Mouse (Mus musculus) forebrain, embryonic 15.5 days (tissue): Measurements from ENCODE around the gene Bbs9. TPM values are rescaled to one million over a fixed set of nuclear protein-coding genes. Genes with fewer than 3 reads are reported as not detected.
A peak's percentile ranks its signal among the peaks of the same experiment; 100 is the strongest.

Experiments
- ATAC-seq: fragments of 200-750 bp; cut with Nextera tagmentation; replicated peaks from 2 replicates; pipeline ENCODE4 v1.8.0; 2017; ENCODE audit warnings: mild to moderate bottlenecking, moderate TSS enrichment, moderate library complexity
- H3K27ac ChIP-seq: fragments of 300-500 bp; sonication (generic); replicated peaks from 2 replicates; pipeline ENCODE4 v1.5.1; 2015; ENCODE audit warnings: mild to moderate bottlenecking, inconsistent platforms
- H3K27me3 ChIP-seq: fragments of 300-500 bp; sonication (generic); 2 replicates; pipeline ENCODE4 v1.6.1; 2015; ENCODE audit warnings: inconsistent platforms
- H3K36me3 ChIP-seq: fragments of 300-500 bp; sonication (generic); 2 replicates; pipeline ENCODE4 v1.6.1; 2015; ENCODE audit warnings: mild to moderate bottlenecking, inconsistent platforms
- H3K4me1 ChIP-seq: fragments of 300-500 bp; sonication (generic); 2 replicates; pipeline ENCODE4 v1.6.1; 2015; ENCODE audit warnings: inconsistent platforms
- H3K4me2 ChIP-seq: fragments of 300-500 bp; sonication (generic); replicated peaks from 2 replicates; pipeline ENCODE4 v1.6.1; 2015; ENCODE audit warnings: mild to moderate bottlenecking, inconsistent platforms
- H3K4me3 ChIP-seq: fragments of 300-500 bp; sonication (generic); 2 replicates; pipeline ENCODE4 v1.5.1; 2015; ENCODE audit warnings: mild to moderate bottlenecking, inconsistent platforms
- H3K9ac ChIP-seq: fragments of 300-500 bp; sonication (generic); replicated peaks from 2 replicates; pipeline ENCODE4 v1.6.1; 2015; ENCODE audit warnings: mild to moderate bottlenecking, inconsistent platforms
- H3K9me3 ChIP-seq: fragments of 300-500 bp; sonication (generic); 2 replicates; pipeline ENCODE4 v1.6.1; 2016; ENCODE audit warnings: inconsistent platforms
- WGBS: fragments of 180-500 bp; shearing (Covaris S2); methylation state at CpG from one replicate; pipeline ENCODE4 v1.1.7; 2015; ENCODE audit warnings: mixed read lengths; 5-methylcytosine and 5-hydroxymethylcytosine counted together
- polyA plus RNA-seq: library from polyadenylated mRNA; unstranded; fragments of >200 nt; fragmentation: Nextera tagmentation; extraction: Ambion mirVana; gene quantifications from 2 replicates; pipeline ENCODE4 v1.2.1, GENCODE M21; 2015

Bbs9 gene
- polyA plus RNA-seq, 1 experiment from 2014 or later: 20.8 TPM

DNA sequence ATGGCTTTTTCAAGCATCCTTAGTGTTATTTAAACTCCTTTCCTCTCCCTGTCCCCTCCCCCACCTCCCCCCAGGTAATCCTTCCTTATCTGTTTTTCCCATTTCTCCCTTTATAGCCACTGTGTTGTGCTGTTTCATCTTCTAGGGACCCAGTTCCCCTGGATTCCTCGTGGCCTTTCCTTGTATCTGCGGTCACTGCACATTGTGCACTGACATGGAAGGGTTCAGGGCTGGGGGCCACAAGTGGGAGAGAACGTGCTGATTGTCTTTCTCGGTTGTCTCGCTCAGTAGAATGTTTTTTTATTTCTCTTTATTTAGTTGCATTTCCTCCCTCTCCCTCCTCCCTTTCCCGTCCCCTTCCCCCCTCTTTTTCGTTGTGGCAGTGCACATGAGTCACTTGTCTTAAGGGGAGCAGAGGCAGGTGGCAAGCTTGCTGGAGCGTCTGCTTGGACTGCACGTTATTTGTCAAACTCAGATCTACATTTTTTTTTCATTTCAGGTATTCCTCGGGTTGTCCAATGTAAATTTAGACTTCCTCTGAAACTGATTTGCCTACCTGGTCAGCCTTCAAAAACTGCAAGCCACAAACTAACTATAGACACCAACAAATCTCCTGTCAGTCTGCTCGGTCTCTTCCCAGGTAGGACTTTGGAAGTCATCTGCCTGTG is 179.3 kb downstream of the Bbs9 start:
- H3K9ac ChIP-seq: no peak overlapping the region
- H3K27ac ChIP-seq: no peak overlapping the region
- no peaks in the 10 kb centered on the region for H3K4me1 ChIP-seq
- WGBS: 66% methylated on average over 11 of the region's 11 CpGs
- no peaks in the 10 kb centered on the region for H3K36me3 ChIP-seq
- ATAC-seq: no peak
- H3K9me3 ChIP-seq: no peaks in the 10 kb centered on the region
- no peak overlapping the region for H3K4me3 ChIP-seq
- no peaks in the 10 kb centered on the region for H3K27me3 ChIP-seq
- no peak overlapping the region for H3K4me2 ChIP-seq

DNA sequence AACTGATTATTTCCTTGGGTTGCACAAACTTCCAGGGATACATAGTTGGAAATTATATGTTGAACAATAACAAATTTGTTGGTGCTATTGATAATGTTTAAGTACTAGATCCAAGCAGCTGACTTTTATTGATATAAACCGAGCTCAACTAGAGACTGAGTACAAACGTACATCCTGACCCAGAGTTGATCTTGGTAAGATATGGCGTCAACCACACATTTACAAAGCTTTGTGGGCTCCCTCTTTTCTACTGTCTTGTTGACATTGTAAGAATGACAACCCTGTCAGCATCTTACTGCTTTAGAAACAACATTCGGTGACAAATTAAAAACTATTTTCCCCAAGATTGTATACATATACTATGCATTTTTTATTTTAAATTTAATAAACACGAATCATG is 181.7 kb downstream of the Bbs9 start:
- WGBS: 95% methylated on average over 5 of the region's 5 CpGs
- Histone ChIP-seq H3K4me1 (no peaks in the 10 kb centered on the region), H3K36me3 (no peaks in the 10 kb centered on the region), H3K9me3 (no peaks in the 10 kb centered on the region), H3K27ac (no peak overlapping the region), H3K27me3 (no peaks in the 10 kb centered on the region), H3K4me2 (no peak overlapping the region), H3K4me3 (no peak overlapping the region), H3K9ac (no peak overlapping the region)
- no peak for ATAC-seq

DNA sequence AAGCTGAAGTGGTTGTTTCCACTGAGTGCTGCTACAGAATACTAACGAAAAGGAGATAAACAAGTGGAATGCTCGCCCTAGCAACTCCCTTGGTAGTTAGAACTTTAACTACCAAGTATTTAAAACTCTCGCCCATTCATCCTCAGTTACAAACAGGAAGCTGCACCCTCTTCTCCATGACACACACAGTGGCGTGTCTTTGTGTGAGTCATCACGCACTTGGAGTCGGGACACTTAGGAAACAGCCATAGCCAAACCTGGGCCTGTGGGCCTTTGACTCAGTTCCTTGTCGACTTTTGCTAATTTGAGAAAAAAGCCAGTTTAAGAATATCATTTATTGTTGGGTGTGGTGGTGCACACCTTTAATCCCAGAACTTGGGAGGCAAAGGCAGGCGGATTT is 189.6 kb downstream of the Bbs9 start:
- Histone ChIP-seq H3K27me3 (no peaks in the 10 kb centered on the region), H3K4me2 (no peak overlapping the region), H3K36me3 (no peaks in the 10 kb centered on the region), H3K4me3 (no peak overlapping the region), H3K27ac (no peak overlapping the region), H3K9me3 (no peaks in the 10 kb centered on the region), H3K9ac (no peak overlapping the region), H3K4me1 (no peaks in the 10 kb centered on the region)
- no peak for ATAC-seq
- 88% methylated on average over 8 of the region's 8 CpGs for WGBS

DNA sequence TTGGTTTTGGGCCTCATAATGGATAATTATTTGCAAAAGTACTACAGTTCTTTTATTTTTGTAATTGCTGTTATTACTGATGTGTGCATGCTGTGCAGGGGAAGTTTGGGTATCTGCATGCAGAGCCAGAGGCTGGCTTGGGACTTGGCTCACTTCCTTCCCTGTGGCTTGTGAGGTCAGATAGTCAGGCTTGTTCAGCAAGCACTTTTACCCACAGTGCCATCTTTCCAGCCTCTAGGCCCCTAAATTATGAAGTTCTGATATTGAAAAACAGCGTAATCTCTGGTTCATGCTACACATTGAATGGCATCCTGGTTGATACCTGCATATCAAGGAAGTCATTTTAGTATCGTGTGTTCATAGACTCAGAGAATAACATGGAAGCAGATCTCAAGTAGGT is 197.4 kb downstream of the Bbs9 start:
- no peak overlapping the region for H3K27ac ChIP-seq
- no peak overlapping the region for H3K4me2 ChIP-seq
- H3K4me3 ChIP-seq: no peak overlapping the region
- no peaks in the 10 kb centered on the region for H3K27me3 ChIP-seq
- H3K9ac ChIP-seq: no peak overlapping the region
- H3K36me3 ChIP-seq: no peaks in the 10 kb centered on the region
- no peak for ATAC-seq
- peaks cover 3% of the 10 kb centered on the region for H3K4me1 ChIP-seq
- H3K9me3 ChIP-seq: no peaks in the 10 kb centered on the region
- 94% methylated on average over 2 of the region's 2 CpGs for WGBS

DNA sequence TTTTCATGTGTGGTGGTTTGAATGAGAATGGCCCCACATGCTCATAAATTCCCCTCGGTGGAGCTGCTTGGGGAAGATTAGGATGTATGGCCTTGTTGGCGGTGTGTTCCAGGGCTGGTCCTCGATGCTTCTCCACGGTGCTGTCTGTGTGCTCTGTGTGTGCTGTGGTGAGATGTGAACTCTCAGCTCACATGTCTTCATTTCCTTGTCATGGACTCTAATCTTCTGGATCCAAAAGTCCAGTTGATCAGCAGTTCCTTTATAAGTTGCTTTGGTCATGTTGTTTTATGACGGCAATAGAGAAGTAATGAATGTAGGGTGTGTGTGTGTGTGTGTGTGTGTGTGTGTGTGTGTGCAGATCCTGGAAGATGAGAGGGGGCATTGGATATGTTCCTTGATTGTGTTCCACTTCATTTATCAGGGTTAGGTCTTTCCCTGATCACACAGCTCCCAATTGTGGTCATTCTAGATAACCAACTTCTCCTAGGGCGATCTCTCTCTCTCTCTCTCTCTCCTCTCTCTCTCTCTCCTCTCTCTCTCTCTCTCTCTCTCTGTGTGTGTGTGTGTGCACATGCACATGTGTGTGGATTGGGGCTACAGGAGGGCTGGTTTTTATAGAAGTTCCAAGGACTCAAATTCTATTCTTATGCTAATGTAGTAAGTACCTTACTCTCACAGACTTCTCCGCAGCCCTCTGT is 201.8 kb downstream of the Bbs9 start:
- 92% methylated on average over 7 of the region's 7 CpGs for WGBS
- H3K4me1 ChIP-seq: peaks cover 15% of the 10 kb centered on the region
- ATAC-seq: no peak
- H3K36me3 ChIP-seq: no peaks in the 10 kb centered on the region
- no peaks in the 10 kb centered on the region for H3K9me3 ChIP-seq
- H3K27ac ChIP-seq: no peak overlapping the region
- H3K4me2 ChIP-seq: no peak overlapping the region
- no peaks in the 10 kb centered on the region for H3K27me3 ChIP-seq
- no peak overlapping the region for H3K9ac ChIP-seq
- H3K4me3 ChIP-seq: no peak overlapping the region

DNA sequence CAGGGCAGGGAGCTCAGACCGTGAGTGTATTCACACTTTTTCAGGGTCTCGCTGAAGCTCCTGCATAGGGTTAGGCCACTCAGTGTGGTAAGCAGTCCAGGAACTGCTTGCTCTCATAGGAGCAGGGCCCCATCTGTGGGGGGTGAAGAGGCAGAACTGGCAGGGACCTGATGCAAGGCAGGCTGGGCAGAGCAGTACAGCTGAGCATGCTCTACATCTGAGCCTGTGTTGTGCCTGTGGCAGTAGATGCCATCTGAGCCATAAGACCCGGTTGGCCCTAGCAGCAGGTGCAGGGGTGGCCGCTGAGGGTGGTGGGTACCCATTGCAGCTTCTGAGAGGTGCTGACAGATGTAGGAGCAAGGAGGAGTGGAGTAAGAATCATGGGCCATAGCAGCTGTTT is 202.5 kb downstream of the Bbs9 start:
- WGBS: 61% methylated on average over 4 of the region's 4 CpGs
- H3K27me3 ChIP-seq: no peaks in the 10 kb centered on the region
- no peak overlapping the region for H3K27ac ChIP-seq
- H3K36me3 ChIP-seq: no peaks in the 10 kb centered on the region
- no peak overlapping the region for H3K9ac ChIP-seq
- no peak overlapping the region for H3K4me2 ChIP-seq
- peak; percentile 62 for ATAC-seq
- H3K9me3 ChIP-seq: no peaks in the 10 kb centered on the region
- H3K4me1 ChIP-seq: peaks cover 15% of the 10 kb centered on the region
- no peak overlapping the region for H3K4me3 ChIP-seq

DNA sequence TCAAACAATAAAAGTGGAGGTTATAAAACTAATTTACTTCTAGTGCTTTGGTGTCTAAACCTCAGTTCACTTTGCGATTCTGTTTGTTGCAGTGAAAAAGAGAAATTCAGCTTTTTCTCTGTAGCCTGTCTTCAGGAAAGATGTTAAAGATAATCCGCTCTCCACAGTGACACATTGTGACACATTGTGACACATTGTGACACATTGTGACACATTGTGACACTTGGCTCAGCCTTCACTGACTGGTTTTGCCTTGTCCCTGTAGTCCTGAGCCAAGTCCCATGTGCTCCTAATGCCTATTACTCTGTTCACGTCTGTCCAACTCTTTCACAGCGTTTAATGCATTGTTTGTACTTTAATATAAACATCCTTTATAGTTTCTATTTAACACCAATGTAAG is 203.0 kb downstream of the Bbs9 start:
- H3K9ac ChIP-seq: no peak overlapping the region
- H3K27me3 ChIP-seq: no peaks in the 10 kb centered on the region
- peak; percentile 84 for ATAC-seq
- H3K4me1 ChIP-seq: peaks cover 15% of the 10 kb centered on the region
- no peak overlapping the region for H3K27ac ChIP-seq
- 49% methylated on average over 4 of the region's 4 CpGs for WGBS
- H3K4me3 ChIP-seq: no peak overlapping the region
- no peaks in the 10 kb centered on the region for H3K36me3 ChIP-seq
- no peak overlapping the region for H3K4me2 ChIP-seq
- H3K9me3 ChIP-seq: no peaks in the 10 kb centered on the region

DNA sequence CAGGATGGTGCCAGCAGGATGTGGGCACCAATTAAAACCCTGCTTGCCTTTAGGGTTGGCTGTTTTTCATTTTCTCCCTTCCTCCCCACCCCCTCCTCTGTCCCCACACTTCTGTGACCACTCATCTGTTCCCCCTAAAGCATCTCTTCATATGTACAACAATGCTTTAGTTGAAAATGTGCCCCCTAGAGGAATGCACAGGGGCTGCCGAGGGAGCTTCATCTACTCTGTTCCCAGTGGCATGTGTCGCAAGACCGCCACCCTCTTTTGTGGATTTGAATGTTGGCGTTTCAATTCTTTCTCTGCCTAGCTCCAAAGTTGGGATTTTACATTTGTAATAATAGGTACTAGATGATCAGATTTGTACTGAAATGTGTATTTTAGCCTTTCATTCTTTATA is 204.0 kb downstream of the Bbs9 start:
- peaks cover 15% of the 10 kb centered on the region for H3K4me1 ChIP-seq
- no peaks in the 10 kb centered on the region for H3K27me3 ChIP-seq
- H3K4me2 ChIP-seq: no peak overlapping the region
- 86% methylated on average over 4 of the region's 4 CpGs for WGBS
- no peak for ATAC-seq
- H3K4me3 ChIP-seq: no peak overlapping the region
- no peak overlapping the region for H3K27ac ChIP-seq
- no peak overlapping the region for H3K9ac ChIP-seq
- no peaks in the 10 kb centered on the region for H3K36me3 ChIP-seq
- H3K9me3 ChIP-seq: no peaks in the 10 kb centered on the region

DNA sequence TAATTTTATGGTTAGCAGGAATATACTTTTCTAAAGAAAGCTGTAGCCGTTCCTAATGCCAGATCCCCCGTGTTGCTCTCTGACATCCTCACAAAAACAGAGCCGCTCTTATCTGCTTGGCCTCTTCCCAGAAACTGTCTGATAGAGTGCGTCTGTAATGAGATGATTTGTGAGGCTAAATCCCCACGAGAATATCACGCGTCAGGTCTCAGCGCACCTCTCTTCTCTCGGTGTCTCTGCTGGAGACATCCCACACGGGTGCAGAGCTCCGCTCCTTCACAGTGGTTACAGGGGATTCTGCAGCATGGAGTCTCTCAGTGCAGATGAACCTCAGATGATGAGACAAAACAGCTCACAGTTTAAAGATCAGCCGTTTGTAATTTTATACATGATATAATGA is 204.5 kb downstream of the Bbs9 start:
- WGBS: 57% methylated on average over 12 of the region's 12 CpGs
- no peak for ATAC-seq

DNA sequence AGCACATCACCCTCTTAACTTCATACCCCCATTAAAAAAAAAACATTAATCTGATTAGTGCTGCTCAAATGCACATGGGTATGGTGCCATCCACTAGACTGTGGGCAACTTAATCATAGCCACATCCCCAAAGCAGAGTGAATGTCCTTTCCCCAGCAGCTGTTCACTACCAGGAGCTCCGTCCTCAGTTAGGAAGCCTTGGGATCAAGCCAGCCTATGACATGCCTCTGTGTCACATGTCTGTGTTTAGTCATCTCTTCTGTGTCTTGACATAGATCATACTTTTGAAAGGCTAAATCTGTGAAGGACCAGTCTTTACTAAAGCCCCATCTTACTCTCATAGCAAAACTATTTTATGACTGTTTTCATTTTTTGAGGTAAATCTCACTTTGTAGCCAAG is 205.0 kb downstream of the Bbs9 start:
- no peak overlapping the region for H3K4me3 ChIP-seq
- WGBS: 63% methylated on average over 1 of the region's 1 CpGs

More for the DNA sequence above, 204.5 kb downstream of the Bbs9 start:
- Histone ChIP-seq H3K9me3 (no peaks in the 10 kb centered on the region), H3K27ac (no peak overlapping the region), H3K36me3 (no peaks in the 10 kb centered on the region), H3K4me1 (peaks cover 15% of the 10 kb centered on the region), H3K4me3 (no peak overlapping the region), H3K27me3 (no peaks in the 10 kb centered on the region), H3K9ac (no peak overlapping the region), H3K4me2 (no peak overlapping the region)

DNA sequence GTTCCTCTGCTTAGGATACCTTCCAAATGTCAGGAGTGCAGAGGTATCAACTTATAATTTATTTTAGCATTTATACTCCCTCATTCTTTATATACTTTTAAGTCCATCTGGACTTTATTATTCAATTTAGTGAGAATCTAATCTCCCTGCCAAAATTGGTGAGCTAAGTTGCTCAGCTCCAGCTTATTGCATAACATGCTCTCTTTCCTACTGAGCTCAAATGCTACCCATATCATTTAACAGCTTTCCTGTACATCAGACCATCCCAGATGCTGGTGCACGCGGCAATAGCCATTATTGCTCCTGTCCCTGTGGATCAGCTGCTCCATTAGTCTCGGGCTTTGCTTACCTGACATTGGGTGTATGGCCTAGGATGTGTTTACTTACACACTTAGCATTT is 208.3 kb downstream of the Bbs9 start:
- Histone ChIP-seq H3K4me1 (peaks cover 7% of the 10 kb centered on the region; the same call in 1 of the 2 replicates), H3K9me3 (no peaks in the 10 kb centered on the region), H3K4me3 (no peak overlapping the region), H3K27ac (no peak overlapping the region), H3K36me3 (no peaks in the 10 kb centered on the region), H3K27me3 (no peaks in the 10 kb centered on the region), H3K9ac (no peak overlapping the region), H3K4me2 (no peak overlapping the region)
- 83% methylated on average over 3 of the region's 3 CpGs for WGBS
- no peak for ATAC-seq

More for the DNA sequence above, 205.0 kb downstream of the Bbs9 start:
- H3K9ac ChIP-seq: no peak overlapping the region
- no peak for ATAC-seq
- no peak overlapping the region for H3K27ac ChIP-seq
- H3K4me2 ChIP-seq: no peak overlapping the region
- no peaks in the 10 kb centered on the region for H3K36me3 ChIP-seq
- H3K9me3 ChIP-seq: no peaks in the 10 kb centered on the region
- peaks cover 15% of the 10 kb centered on the region for H3K4me1 ChIP-seq
- H3K27me3 ChIP-seq: no peaks in the 10 kb centered on the region

DNA sequence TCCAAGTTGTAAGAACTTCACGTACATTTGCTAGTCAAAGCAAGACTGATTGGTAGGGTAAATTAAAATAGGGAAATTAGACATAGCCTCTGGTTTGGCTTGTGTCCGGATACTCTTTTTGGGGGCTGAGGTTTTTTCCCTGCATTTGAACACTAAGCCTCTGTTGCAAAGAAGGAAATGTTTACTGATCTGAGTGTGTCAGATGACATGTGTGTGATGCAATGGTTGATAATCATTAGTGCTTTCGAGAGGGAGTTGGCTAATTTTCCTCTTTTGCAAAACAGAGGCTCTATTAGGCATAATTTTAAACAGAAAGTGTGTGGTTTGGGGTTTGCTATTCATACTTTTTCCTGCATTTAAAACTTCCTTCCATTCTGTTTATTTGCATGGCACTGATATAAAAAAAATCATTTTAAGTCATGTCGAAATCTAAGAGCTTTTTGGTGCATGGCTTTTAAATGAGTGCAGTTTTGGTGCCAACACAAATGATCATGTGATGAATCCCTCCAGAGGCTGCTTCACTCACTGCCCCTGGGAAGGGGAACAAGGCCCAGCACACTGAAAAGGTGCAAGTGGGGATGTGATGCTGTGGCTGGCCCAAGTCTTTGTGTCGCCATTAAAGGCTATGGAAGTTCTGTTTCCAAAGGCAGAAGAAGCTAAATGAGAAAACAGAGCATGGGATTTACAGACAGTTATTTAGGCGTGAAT is 211.4 kb downstream of the Bbs9 start:
- Histone ChIP-seq H3K27me3 (no peaks in the 10 kb centered on the region), H3K9me3 (no peaks in the 10 kb centered on the region), H3K4me3 (no peak overlapping the region), H3K27ac (no peak overlapping the region), H3K4me1 (no peaks in the 10 kb centered on the region), H3K4me2 (no peak overlapping the region), H3K9ac (no peak overlapping the region), H3K36me3 (no peaks in the 10 kb centered on the region)
- no peak for ATAC-seq
- 72% methylated on average over 6 of the region's 6 CpGs for WGBS
